Comparison of ENCODE assay signal across 18 mouse cellular contexts in the genomic region with DNA sequence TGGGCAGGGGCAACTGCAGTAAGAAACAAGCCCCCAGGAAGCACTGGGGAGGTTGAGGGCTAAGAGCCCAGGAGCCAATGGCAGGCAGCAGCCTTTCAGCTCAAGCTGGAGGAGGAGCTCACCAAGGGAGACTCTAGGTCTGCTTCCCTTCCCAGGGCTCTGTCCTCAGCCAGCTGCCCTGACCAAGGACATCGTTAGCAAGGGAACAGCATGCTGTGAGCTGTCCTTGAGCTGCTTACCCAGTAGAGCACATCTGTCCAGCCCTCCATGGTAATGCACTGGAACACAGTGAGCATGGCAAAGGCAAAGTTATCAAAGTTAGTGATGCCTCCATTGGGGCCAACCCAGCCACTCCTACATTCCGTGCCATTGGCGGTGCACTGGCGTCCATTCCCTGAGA.
A peak's percentile ranks its signal among the peaks of the same experiment; 100 is the strongest.
DNase-seq lines count a peak whose midpoint lies in the region; ATAC-seq and TF ChIP-seq lines count a peak whose summit lies in the region.
"Had no signal": no experiment of that assay in that cellular context is flagged by ENCODE, and none has a peak within 500 bp of the region (broad histone marks: within the 10 kb centered on the region; RNA-seq: fewer than 3 reads in every experiment).

No protein-coding gene starts in this region.

- no peaks in the 10 kb centered on the region for H3K27me3 ChIP-seq in heart, embryonic 15.5 days
- H3K27me3 ChIP-seq in testis, adult 2 months (ENCODE audit: control insufficient read depth, insufficient read depth, low read length): no peaks in the 10 kb centered on the region
- H3K27me3 ChIP-seq in intestine, embryonic 16.5 days (replicated peaks; ENCODE audit: control insufficient read depth, insufficient read depth, low read length): no peaks in the 10 kb centered on the region
- H3K27me3 ChIP-seq in hindbrain, embryonic 16.5 days (replicated peaks; ENCODE audit: control insufficient read depth, insufficient read depth, low read length): no peaks in the 10 kb centered on the region
- H3K27me3 ChIP-seq: hindbrain, embryonic 15.5 days; midbrain, embryonic 12.5 days had no signal

- H3K4me2 ChIP-seq in heart, embryonic 15.5 days: no peak overlapping the region
- no peak overlapping the region for H3K4me2 ChIP-seq in intestine, embryonic 16.5 days (ENCODE audit: low read depth, low read length)
- H3K4me2 ChIP-seq in hindbrain, embryonic 16.5 days (ENCODE audit: low read length): no peak overlapping the region
- H3K4me2 ChIP-seq: hindbrain, embryonic 15.5 days; midbrain, embryonic 12.5 days had no signal

- peak; percentile 27; the same call in 1 of the 2 replicates for ATAC-seq in heart, embryonic 15.5 days (replicated peaks; ENCODE audit: insufficient number of reproducible peaks, insufficient read depth, low FRiP score, low read depth)
- 0 out of 2 replicates have a peak, but pooled peaks have one; percentile 36 for ATAC-seq in intestine, embryonic 16.5 days
- ATAC-seq in hindbrain, embryonic 16.5 days: no peak
- ATAC-seq: forebrain, embryonic 16.5 days; lung, postnatal 0 days had no signal

- intact Hi-C loops in heart, postnatal 10 days (cut with DNase I): no loop called here
- intact Hi-C loops in left cerebral cortex, postnatal 14 days (cut with DNase I): no loop called here

- H3K36me3 ChIP-seq in heart, embryonic 15.5 days: no peaks in the 10 kb centered on the region
- H3K36me3 ChIP-seq in testis, adult 2 months (ENCODE audit: control insufficient read depth, insufficient read depth, low read length): no peaks in the 10 kb centered on the region
- no peaks in the 10 kb centered on the region for H3K36me3 ChIP-seq in intestine, embryonic 16.5 days (ENCODE audit: control insufficient read depth, insufficient read depth, low read length)
- H3K36me3 ChIP-seq in hindbrain, embryonic 16.5 days (ENCODE audit: control insufficient read depth, insufficient read depth, low read length): no peaks in the 10 kb centered on the region
- H3K36me3 ChIP-seq: forebrain, embryonic 10.5 days; hindbrain, embryonic 15.5 days; midbrain, embryonic 12.5 days had no signal

- H3K9ac ChIP-seq in heart, embryonic 15.5 days: no peak overlapping the region
- no peak overlapping the region for H3K9ac ChIP-seq in intestine, embryonic 16.5 days (ENCODE audit: low read depth, low read length)
- no peak overlapping the region for H3K9ac ChIP-seq in hindbrain, embryonic 16.5 days (ENCODE audit: low read depth, low read length)
- H3K9ac ChIP-seq: hindbrain, embryonic 15.5 days; midbrain, embryonic 12.5 days had no signal

- H3K27ac ChIP-seq in heart, embryonic 15.5 days: no peak overlapping the region
- peak overlapping the region; percentile 46; the same call in 1 of the 2 replicates for H3K27ac ChIP-seq in testis, adult 2 months (ENCODE audit: control insufficient read depth, insufficient read depth, low read depth, low read length)
- H3K27ac ChIP-seq in intestine, embryonic 16.5 days (ENCODE audit: low read length): no peak overlapping the region
- no peak overlapping the region for H3K27ac ChIP-seq in hindbrain, embryonic 16.5 days (ENCODE audit: low read depth, low read length)
- H3K27ac ChIP-seq: forebrain, embryonic 10.5 days; hindbrain, embryonic 15.5 days; kidney, postnatal 0 days; midbrain, embryonic 12.5 days had no signal

- no peak for DNase-seq in heart, postnatal 10 days
- no peak for DNase-seq in testis, postnatal 10 days (ENCODE audit: low spot score)
- DNase-seq in cerebellum, adult 8-10 months: no peak
- no peak for DNase-seq in left cerebral cortex, postnatal 14 days (ENCODE audit: low spot score in 2 of 2)
- DNase-seq: layer of hippocampus, adult 9-11 months; right cerebral cortex, adult 18-20 months; thymus, adult 2 months; thymus, postnatal 4 days had no signal

- TF ChIP-seq CTCF in testis, adult 2 months (IDR thresholded peaks at IDR 0.05; ENCODE audit: control insufficient read depth, insufficient read depth, insufficient replicate concordance, low read depth, low read length): no peak

- WGBS in heart, embryonic 15.5 days: 74% methylated on average over 4 of the region's 4 CpGs
- WGBS in intestine, embryonic 16.5 days: 75% methylated on average over 4 of the region's 4 CpGs
- WGBS in hindbrain, embryonic 16.5 days: 89% methylated on average over 4 of the region's 4 CpGs

- no peak overlapping the region for H3K4me3 ChIP-seq in heart, embryonic 15.5 days
- H3K4me3 ChIP-seq in testis, adult 2 months (ENCODE audit: control insufficient read depth, low read depth, low read length): no peak overlapping the region
- H3K4me3 ChIP-seq in intestine, embryonic 16.5 days (ENCODE audit: low read length): no peak overlapping the region
- no peak overlapping the region for H3K4me3 ChIP-seq in hindbrain, embryonic 16.5 days (ENCODE audit: low read length)
- H3K4me3 ChIP-seq: forebrain, embryonic 10.5 days; hindbrain, embryonic 15.5 days; midbrain, embryonic 12.5 days had no signal

- no peak for TF ChIP-seq POLR2A in testis, adult 2 months (IDR thresholded peaks at IDR 0.05; ENCODE audit: control insufficient read depth, low read depth, low read length)

- peaks cover 9% of the 10 kb centered on the region for H3K4me1 ChIP-seq in heart, embryonic 15.5 days (replicated peaks)
- H3K4me1 ChIP-seq in testis, adult 2 months (ENCODE audit: control insufficient read depth, insufficient read depth, low read length): no peaks in the 10 kb centered on the region; the same call in 1 of the 2 replicates
- peaks cover 3% of the 10 kb centered on the region; the same call in 1 of the 2 replicates for H3K4me1 ChIP-seq in intestine, embryonic 16.5 days (ENCODE audit: control insufficient read depth, insufficient read depth, low read length)
- peaks cover 2% of the 10 kb centered on the region; the same call in 1 of the 2 replicates for H3K4me1 ChIP-seq in hindbrain, embryonic 16.5 days (ENCODE audit: control insufficient read depth, insufficient read depth, low read depth, low read length)
- H3K4me1 ChIP-seq: forebrain, embryonic 10.5 days; midbrain, embryonic 12.5 days had no signal

- H3K9me3 ChIP-seq in heart, embryonic 15.5 days (replicated peaks): no peaks in the 10 kb centered on the region
- no peaks in the 10 kb centered on the region for H3K9me3 ChIP-seq in intestine, embryonic 16.5 days (ENCODE audit: control insufficient read depth, low read length)
- H3K9me3 ChIP-seq in hindbrain, embryonic 16.5 days (ENCODE audit: control insufficient read depth, low read length): no peaks in the 10 kb centered on the region
- H3K9me3 ChIP-seq: forebrain, embryonic 10.5 days; hindbrain, embryonic 15.5 days; midbrain, embryonic 12.5 days had no signal
